Mouse (Mus musculus): Measurements from ENCODE around the gene Snx12. TPM values are rescaled to one million over a fixed set of nuclear protein-coding genes. Genes with fewer than 3 reads are reported as not detected.
A peak's percentile ranks its signal among the peaks of the same experiment; 100 is the strongest.

The Snx12 gene
- total RNA-seq (2017) = 47.5 to 52.9 TPM (median 49.3 TPM) in 3 replicates

DNA sequence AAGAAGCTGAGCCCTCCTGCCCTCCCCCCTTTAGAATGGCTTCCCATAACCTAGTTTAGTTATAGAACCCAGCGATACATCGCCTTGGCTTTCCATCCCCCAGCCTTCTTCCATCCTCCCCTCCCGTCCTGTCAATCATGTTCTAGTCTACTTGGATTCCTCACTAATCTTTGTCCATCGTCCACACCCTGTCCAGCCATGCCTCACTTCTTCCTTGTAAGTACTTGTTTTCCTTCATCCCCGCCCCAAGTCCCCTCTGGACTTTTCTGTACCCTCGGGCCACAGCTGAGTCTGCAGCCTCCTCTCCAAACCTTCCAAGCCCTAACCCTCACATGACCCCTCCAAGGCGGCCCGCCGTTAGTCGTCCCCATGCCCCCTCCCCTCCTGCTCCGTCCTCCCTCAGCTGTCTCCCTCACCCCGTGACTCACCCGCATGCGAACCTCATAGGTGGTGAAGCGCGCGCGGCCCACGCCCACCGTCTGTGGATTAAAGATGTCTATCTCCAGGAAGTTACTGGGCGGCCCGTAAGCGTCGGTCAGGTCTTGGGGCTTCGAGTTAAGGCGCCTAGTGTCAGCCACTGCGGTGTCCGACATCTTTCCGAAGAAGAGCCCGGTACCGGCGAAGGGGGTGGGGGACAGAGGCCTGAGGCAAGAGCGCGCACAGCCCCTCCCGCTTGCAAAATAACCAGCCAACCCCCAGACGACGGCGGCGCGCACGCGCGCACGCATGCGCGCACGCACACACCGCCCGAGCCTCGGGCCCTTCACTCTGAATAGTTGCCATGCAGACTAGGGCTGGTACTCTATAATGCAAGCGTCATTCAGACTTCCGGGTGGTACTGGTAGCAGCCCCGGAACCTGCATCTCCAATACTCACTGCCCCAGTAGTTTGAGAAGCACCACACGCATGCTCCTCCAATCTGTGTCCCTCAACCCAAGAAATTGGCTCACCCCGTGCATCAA lies at the start of gene Snx12:
Gene Snx12 (minus strand): TSS at position 730 of the 962 bp plus-strand sequence.
- ATAC-seq (replicated peaks; ENCODE audit: insufficient number of reproducible peaks, low FRiP score, low TSS enrichment, poor library complexity, severe bottlenecking) = peak; percentile 100

DNA sequence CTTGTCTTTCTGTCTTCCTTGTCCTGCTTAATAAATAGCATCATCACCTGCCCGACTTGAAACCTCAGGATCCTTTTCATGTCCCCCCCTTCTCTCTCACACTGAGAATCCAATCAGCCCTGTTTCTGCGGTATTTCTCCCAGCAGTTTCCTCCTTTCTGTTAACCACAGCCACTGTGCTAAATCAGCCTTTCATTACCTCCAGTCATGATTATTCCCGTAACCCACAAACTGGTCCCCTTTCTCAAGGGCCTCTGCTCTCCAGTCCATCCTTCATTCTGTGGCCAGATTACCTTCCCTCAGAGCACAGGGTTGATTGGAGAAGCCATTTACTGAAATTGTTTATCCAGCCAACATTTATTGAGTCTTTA lies 46.4 kb upstream of the Snx12 start, which contains the start of gene Gm20489:
Gene Gm20489 (minus strand): TSS at position 269 of the 370 bp plus-strand sequence.
- ATAC-seq (replicated peaks; ENCODE audit: insufficient number of reproducible peaks, low FRiP score, low TSS enrichment, poor library complexity, severe bottlenecking) = no peak

DNA sequence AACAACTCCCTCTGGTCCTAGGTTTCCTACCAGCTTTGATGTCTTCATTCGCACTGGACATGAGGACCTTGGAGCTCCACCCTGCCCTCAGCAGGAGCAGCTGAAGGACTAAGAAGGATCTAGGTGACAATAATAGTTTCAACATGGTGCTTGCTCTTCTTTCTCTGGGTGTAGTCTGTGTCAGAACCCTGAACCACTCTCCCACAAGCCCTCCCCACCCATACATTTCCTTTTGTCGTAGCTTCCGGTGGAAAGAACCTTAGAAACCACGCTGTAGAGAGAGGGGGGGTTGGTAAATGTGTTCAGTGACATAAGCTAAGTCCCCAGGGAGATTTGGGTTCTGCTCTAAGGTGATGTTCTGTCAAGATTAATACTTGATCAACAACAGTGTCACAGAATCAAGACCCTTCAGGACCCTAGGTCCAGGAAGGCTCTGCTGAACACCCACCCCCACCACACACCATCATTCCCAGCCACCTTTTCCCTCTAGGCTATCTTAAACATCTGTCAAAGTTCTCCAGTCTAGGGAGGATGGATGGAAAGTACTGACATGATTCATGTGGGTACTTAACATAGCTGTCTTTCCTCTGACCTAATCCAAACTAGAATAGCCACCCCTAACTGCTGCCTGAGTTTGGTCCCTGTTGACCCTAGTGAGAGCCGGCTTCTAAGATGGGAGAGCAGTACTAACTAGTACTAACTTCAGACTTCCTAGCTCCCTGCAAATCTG lies 45.8 kb upstream of the Snx12 start, which contains the start of gene Il2rg:
Gene Il2rg (minus strand): TSS at position 231 of the 730 bp plus-strand sequence.
- peak; percentile 87 for ATAC-seq (replicated peaks; ENCODE audit: insufficient number of reproducible peaks, low FRiP score, low TSS enrichment, poor library complexity, severe bottlenecking)

DNA sequence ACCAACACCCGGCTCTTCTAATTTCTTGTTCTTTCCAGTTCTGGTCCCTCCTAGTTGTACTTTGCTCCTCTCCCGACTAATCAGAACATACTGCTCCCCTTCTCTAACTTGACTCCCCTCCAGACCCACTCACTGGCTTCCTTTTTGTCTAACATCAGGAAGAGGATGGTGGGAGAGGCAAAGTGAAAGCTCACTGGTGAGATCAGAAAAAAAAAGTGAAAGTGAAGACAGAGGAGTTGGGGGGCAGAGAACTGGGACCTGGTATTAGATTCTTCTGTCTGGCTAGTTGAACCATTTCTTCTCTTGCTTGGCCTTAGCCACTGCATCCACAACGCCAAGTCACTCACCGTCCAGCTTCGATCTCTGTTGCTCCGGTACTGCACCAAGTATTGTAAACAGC lies 44.3 kb upstream of the Snx12 start:
- no peak for ATAC-seq (replicated peaks; ENCODE audit: insufficient number of reproducible peaks, low FRiP score, low TSS enrichment, poor library complexity, severe bottlenecking)

DNA sequence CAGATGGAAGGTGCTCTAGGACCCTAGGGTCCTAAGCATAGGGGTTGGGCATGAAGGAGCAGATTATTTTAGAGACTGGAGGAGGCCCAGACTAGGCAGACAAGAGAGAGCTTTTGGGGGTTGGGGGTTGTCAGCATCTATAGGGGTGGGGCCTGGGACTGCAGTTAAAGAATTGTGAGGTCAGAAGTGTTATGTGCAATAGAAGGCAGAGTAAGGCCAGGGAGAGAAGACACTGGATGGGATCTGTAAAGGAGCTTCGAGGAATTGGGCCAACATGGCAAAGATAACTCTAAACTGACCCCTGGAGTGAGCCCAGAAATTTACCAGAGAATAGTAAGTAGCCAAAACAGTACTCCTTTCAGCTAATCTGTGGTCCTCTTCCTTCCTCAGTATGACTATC lies 41.5 kb upstream of the Snx12 start, which contains the start of gene Gm614:
Gene Gm614 (minus strand): TSS at position 101 of the 400 bp plus-strand sequence.
- ATAC-seq (replicated peaks; ENCODE audit: insufficient number of reproducible peaks, low FRiP score, low TSS enrichment, poor library complexity, severe bottlenecking) = no peak

DNA sequence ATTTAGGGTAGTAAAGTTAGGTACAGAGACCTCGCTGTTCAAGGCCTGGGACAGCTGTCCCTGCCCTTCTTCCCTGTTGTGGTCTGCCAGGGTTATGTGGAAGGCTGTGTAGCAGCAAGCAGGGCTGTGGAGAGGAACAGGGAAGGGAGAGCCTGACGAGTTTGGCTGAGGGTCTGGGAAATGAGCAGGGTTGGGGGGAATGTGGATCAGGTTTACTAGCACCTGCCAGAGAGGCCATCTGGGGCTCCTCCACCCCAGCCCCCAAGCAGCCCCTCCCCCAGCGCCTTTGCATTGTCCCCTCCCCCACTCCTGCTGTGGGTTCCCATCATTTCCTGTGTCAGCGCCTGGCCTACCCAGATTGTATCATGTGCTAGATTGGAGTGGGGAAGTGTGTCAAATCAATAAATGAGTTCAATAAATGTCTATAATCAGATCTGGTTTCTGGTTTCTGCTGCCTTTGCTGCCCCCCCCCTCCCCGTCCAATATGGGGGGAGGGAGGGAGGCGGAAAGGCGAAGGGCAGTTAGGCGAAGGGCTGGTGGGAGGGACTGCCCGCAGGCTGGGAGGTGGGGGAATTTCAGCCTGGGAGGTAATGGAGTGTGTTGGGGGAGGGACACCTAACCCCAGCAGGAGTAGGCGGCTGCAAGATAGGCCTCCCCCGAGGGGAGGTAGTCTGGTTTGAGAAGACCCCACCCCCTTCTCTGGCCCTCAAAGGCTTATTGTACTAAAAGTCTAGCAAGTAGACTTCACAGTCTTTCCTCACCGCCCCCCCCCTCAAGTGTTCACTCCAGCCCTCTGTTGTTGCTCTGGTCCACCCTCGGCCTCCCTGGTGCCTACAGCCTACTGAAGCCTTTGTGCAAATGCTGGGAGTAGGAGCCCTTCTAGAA lies 38.3 kb upstream of the Snx12 start:
- ATAC-seq (replicated peaks; ENCODE audit: insufficient number of reproducible peaks, low FRiP score, low TSS enrichment, poor library complexity, severe bottlenecking) = no peak

DNA sequence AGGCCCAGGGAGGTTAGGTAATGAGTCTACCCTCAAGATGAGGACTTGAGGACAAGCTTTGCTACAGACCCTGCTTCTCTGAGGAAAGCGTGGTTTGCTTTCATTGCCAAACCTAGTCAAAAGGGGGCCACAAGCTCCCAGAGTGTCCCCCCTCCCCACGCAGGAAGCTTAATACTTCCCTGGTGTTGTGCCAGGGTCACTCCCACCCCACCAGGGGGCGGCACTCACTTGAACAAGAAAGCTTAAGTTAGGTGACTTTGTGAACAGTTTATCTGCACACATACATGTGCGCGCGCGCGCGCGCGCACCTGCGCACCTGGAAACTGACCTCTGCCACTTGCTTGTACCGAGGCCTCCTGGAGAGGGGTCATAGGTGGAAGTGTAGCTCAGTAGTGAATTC lies 34.2 kb upstream of the Snx12 start:
- no peak for ATAC-seq (replicated peaks; ENCODE audit: insufficient number of reproducible peaks, low FRiP score, low TSS enrichment, poor library complexity, severe bottlenecking)

DNA sequence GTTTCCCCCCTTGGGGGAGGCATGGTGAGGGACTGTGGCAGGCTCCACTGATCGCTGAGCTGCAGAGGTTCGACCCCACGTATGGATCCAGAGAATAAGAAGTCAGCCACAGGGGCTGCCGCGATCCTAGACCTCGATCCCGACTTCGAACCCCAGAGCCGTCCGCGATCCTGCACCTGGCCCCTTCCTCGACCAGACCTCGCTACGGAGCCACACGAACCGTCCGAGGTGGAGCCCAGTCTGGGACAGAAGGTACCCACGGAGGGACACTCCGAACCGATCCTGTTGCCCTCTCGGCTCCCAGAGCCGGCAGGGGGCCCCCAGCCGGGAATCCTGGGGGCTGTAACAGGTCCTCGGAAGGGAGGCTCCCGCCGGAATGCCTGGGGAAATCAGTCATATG lies 32.4 kb upstream of the Snx12 start:
- ATAC-seq (replicated peaks; ENCODE audit: insufficient number of reproducible peaks, low FRiP score, low TSS enrichment, poor library complexity, severe bottlenecking) = no peak

DNA sequence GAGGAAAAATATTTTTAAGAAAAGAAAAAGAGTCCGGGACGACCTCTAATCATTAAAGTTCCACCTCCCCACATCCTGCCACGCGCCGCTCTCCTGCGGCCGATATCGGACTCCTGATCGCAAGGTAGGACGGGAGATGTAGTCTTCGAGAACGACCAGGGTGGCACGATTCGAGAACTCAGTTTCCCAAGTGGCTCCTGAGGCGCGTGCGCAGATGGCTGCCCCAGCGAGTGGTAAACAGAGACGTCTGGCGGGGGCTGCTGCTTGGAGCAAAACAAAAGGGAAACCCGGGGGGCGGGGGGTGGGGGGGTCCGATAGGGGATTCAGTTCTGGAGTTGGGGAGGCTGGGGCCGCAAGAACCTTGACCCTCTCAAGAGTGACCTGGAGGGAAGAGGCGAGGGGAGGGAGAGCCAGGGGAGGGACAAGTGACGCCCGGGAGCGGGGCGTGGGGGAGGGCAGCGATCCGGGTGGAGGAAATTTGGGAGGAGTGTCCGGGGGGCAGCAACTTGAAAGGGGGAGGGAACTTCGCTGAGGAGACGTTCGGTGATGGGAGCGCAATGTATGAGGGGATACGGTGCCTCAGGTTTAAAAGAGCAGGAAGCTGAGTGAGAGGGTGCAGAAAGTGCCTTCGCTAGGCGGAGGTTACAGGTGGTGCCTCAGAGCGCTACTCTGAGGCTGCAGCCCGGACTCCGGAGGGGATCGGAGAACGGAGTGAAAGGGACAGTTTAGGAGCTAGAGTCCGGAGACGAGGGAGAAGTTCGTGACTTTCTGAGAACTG lies 31.8 kb upstream of the Snx12 start, which contains the start of gene Foxo4:
Gene Foxo4 (plus strand): TSS at position 577 of the 778 bp plus-strand sequence.
- ATAC-seq (replicated peaks; ENCODE audit: insufficient number of reproducible peaks, low FRiP score, low TSS enrichment, poor library complexity, severe bottlenecking) = peak; percentile 94

DNA sequence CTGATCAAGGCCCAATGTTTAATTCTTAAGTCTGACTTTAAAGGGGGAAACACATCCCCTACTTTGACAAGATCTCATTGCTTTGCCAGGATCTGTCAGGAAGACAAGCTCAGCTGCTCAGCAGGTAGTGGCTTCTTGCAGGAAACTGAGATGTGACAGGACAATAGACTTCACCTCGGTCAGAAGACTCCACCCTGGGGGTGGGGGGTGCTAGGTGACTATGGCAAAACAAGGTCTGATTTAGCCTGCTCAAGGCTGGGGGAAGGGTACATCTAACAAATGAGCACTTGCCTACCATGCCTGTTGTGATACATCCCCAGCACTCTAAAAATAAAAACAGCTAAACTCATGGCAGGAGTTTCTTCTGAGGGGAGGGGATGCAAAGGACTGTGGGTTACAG lies 22.6 kb upstream of the Snx12 start:
- no peak for ATAC-seq (replicated peaks; ENCODE audit: insufficient number of reproducible peaks, low FRiP score, low TSS enrichment, poor library complexity, severe bottlenecking)

DNA sequence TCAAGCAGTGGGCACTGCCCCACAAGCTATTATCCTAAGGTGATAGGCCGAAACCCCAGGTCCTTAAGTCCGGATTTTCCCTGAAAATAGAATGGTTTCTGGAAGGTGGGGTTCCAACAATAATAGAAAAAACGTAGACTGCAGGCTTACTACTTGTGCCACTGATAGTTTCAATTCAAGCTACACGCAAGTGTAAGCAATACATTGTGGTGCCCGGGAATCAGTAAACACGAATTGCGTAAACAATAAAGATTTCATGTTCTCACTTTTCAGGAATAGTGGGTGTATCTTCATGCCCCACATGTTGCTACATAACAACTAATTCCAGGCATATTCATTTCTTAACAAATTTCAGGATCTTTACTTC lies 416 bp upstream of the Snx12 start:
- ATAC-seq (replicated peaks; ENCODE audit: insufficient number of reproducible peaks, low FRiP score, low TSS enrichment, poor library complexity, severe bottlenecking) = no peak

DNA sequence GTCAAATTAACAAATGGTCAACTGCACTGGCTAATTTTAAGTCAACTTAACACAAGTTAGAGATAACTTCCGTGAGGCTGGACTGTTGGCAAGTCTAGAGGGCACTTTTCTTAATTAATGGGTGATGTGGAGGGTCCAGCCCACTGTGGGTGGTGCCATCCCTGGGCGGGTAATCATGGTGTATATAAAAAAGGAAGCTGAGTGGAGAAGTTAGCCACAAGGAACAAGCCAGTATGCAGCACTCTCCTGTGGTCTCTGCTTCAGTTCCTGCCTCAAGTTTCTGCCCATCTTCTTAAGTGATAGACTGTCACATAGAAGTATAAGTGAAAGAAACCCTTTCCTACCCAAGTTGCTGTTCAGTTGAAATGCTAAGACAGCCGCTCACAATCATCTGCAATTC lies 33.1 kb downstream of the Snx12 start:
- no peak for ATAC-seq (replicated peaks; ENCODE audit: insufficient number of reproducible peaks, low FRiP score, low TSS enrichment, poor library complexity, severe bottlenecking)

DNA sequence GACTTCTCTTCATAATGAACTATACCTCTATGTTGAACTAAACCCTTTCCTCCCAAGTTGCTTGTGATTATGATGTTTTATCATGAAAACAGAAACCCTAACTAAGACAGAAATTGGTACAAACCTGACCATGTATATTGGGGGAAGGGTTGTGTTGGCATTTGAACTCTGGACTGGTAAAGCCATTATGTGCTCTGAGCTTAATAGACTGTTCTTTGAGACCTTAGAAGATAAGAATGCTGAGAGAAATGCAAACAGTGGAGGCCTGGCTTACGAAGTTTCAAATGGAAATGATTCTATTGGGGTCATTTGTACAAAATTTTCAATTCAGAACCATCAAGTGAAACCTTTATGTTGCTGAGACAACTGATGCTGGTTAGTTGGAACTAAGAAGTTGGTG lies 34.7 kb downstream of the Snx12 start:
- no peak for ATAC-seq (replicated peaks; ENCODE audit: insufficient number of reproducible peaks, low FRiP score, low TSS enrichment, poor library complexity, severe bottlenecking)

DNA sequence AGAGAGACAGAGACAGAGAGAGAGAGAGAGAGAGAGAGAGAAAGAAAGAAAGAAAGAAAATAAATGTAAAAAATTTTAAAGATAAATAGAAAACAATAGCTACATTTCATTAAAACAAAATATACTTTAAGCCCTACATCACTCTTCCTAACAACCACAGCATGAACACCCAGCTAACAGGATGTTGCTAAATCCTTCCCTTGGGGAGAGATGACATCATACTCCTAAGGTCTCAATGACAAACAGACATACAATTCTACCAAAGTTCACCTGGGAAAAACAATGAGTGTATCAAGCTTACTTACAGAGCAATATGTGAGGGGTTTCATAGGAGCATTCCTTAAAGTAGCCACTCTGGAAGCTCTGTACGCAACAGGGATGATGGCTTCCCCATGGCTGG lies 49.0 kb downstream of the Snx12 start:
- no peak for ATAC-seq (replicated peaks; ENCODE audit: insufficient number of reproducible peaks, low FRiP score, low TSS enrichment, poor library complexity, severe bottlenecking)

DNA sequence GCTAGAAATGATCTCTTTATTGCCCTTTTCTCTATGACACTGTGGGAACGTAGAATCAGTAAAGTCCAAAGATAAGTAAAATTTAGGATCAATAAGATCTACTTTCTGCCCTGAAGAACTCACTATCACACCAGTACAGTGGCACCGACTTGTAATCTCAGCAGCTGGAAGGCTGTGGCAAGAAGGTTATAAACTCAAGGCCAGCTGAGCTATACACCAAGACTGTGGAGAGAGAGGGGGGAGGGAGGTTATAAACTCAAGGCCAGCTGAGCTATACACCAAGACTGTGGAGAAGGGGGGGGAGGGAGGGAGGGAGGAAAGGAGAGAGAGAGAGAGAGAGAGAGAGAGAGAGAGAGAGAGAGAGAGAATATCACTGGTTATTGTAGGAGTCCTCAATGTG lies 53.9 kb downstream of the Snx12 start:
- ATAC-seq (replicated peaks; ENCODE audit: insufficient number of reproducible peaks, low FRiP score, low TSS enrichment, poor library complexity, severe bottlenecking) = no peak

DNA sequence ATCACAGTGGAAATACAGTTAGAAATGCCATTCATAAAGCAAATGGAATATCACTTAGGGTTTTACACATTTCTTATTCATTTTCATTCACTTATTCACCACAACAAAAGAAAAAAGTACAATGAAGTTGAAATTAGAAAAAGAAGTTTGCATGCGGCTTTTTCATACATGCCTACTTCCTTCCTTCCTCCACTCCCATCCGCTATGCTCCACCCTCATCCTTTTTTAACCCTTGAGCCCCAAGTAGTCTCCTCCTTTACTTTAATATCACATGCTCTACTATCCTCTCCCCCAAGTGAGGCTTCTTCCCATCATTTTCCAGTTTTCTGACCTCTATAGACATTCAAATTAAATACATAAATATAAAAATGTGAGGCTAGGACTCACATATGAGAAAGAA lies 58.6 kb downstream of the Snx12 start:
- no peak for ATAC-seq (replicated peaks; ENCODE audit: insufficient number of reproducible peaks, low FRiP score, low TSS enrichment, poor library complexity, severe bottlenecking)

DNA sequence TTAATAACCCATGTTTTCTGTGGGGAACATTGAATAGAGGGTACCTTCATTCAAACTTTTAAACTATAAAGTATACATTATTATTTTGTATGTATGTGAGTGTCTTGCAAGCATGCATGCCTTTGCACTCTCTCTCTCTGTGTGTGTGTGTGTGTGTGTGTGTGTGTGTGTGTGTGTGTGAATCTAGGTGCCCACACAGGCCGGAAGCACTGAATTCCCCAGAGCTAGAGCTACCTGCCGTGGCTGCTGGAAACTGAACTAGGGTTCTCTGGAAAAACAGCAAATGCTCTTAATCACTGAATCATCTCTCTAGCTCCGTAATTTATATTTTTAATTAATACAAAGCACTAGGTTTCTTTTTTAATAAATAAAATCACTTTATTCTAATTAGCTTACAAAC lies 59.1 kb downstream of the Snx12 start:
- ATAC-seq (replicated peaks; ENCODE audit: insufficient number of reproducible peaks, low FRiP score, low TSS enrichment, poor library complexity, severe bottlenecking) = no peak

DNA sequence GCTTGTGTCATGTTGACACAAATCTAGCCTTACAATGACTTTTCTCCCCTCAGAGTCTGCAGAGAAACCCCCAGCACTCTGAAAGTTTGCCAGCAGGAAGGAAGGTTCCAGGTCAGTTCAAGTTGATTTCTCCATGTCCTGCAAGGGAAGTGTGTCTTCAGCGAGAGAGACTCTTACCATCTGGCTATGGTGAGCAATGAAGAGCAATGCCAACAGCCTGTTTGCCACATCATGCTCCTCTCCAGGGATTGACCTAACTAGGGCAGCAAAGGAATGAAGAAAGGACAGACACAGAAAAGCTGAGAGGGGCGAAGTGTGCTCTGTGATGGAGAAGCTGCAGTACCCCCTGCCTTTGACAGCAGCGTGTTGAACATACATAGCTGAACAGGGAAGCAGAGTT lies 59.8 kb downstream of the Snx12 start:
- ATAC-seq (replicated peaks; ENCODE audit: insufficient number of reproducible peaks, low FRiP score, low TSS enrichment, poor library complexity, severe bottlenecking) = no peak

All from monocyte, adult 5-6 weeks (primary cell).